Comparison of ENCODE assay signal across 8 mouse cellular contexts in the genomic region with DNA sequence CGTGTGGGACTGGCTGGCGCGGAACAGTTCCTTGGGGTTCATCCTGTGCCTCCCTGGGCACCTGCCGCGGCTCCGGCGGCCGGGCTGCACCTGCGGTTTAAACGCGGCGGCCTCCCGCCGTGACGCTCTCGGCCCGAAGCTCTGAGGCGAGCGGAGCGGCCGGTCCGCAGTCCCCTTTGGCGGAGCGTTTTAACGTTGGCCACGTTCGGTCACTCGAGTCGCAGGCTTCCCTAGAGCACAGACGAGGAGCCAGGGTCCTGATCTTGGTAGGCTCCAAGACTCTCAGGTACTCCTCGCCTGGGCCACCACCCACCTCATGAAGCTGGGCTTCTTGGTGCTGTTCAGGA. TPM values are rescaled to one million over a fixed set of nuclear protein-coding genes. Genes with fewer than 3 reads are reported as not detected.
DNase-seq lines count a peak whose midpoint lies in the region; ATAC-seq and TF ChIP-seq lines count a peak whose summit lies in the region.

No protein-coding gene starts in this region.

- WGBS in kidney, postnatal 0 days = 0% methylated on average over 31 of the region's 31 CpGs
- under 1% methylated on average over 28 of the region's 31 CpGs for WGBS in forebrain, embryonic 16.5 days
- 0% methylated on average over 31 of the region's 31 CpGs for WGBS in liver, embryonic 13.5 days (ENCODE audit: insufficient replicate concordance)

- H3K27ac ChIP-seq in kidney, postnatal 0 days = peak overlapping the region; percentile 72
- peak overlapping the region; percentile 41; the same call in 1 of the 2 replicates for H3K27ac ChIP-seq in forebrain, embryonic 16.5 days (ENCODE audit: low read length)
- H3K27ac ChIP-seq in liver, embryonic 13.5 days = peak overlapping the region; percentile 87

- no peaks in the 10 kb centered on the region for H3K9me3 ChIP-seq in kidney, postnatal 0 days (replicated peaks; ENCODE audit: low read length)
- no peaks in the 10 kb centered on the region for H3K9me3 ChIP-seq in forebrain, embryonic 16.5 days (ENCODE audit: control insufficient read depth, low read length)
- no peaks in the 10 kb centered on the region for H3K9me3 ChIP-seq in liver, embryonic 13.5 days (replicated peaks)

- POLR2A ChIA-PET in Patski (lab: Charles Lee) = interaction anchor here (0.9 kb wide), 1 partner anchor 11 kb away, joined by 3 read pairs; no protein-coding TSS in a partner anchor

- DNase-seq in kidney, postnatal 0 days (ENCODE audit: low spot score) = no peak
- DNase-seq in kidney, postnatal 10 days = no peak
- no peak for DNase-seq in Patski (ENCODE audit: low read depth, low spot score)
- DNase-seq in liver, embryonic 13.5 days = peak; percentile 22
- peak; percentile 52 for DNase-seq in retina, postnatal 1 day
- DNase-seq in right cerebral cortex, postnatal 4 days = no peak
- no peak for DNase-seq in adrenal gland, adult (ENCODE audit: inconsistent age in 2 of 2, low spot score in 1 of 2)

- CTCF ChIA-PET in Patski (lab: Charles Lee) = interaction anchor here (1.0 to 1.6 kb wide), 3 partner anchors 9 to 15 kb away, joined by 4 to 7 read pairs (median 5); partner anchors contain the start of genes Arrdc1 and Dph7

- ATAC-seq in kidney, postnatal 0 days (replicated peaks; ENCODE audit: low FRiP score, low read depth) = no peak; the same call in 1 of the 2 replicates
- ATAC-seq in Patski = peak; percentile 63
- ATAC-seq in forebrain, embryonic 16.5 days = 0 out of 2 replicates have a peak, but pooled peaks have one; percentile 1
- ATAC-seq in liver, embryonic 13.5 days (ENCODE audit: low read depth) = no peak; the same call in 1 of the 2 replicates

- no peaks in the 10 kb centered on the region for H3K27me3 ChIP-seq in kidney, postnatal 0 days (ENCODE audit: insufficient read depth, low read length)
- H3K27me3 ChIP-seq in Patski = no peaks in the 10 kb centered on the region
- H3K27me3 ChIP-seq in forebrain, embryonic 16.5 days (replicated peaks; ENCODE audit: control insufficient read depth, insufficient read depth, low read length) = no peaks in the 10 kb centered on the region
- H3K27me3 ChIP-seq in liver, embryonic 13.5 days = no peaks in the 10 kb centered on the region

- H3K9ac ChIP-seq in kidney, postnatal 0 days (ENCODE audit: low read depth, low read length) = peak overlapping the region; percentile 88
- peak overlapping the region; percentile 92 for H3K9ac ChIP-seq in forebrain, embryonic 16.5 days (replicated peaks; ENCODE audit: low read depth, low read length)
- peak overlapping the region; percentile 96 for H3K9ac ChIP-seq in liver, embryonic 13.5 days

- peak overlapping the region; percentile 81 for H3K4me3 ChIP-seq in kidney, postnatal 0 days (replicated peaks; ENCODE audit: low read depth, low read length)
- H3K4me3 ChIP-seq in forebrain, embryonic 16.5 days (replicated peaks; ENCODE audit: low read length) = peak overlapping the region; percentile 97
- H3K4me3 ChIP-seq in liver, embryonic 13.5 days (replicated peaks) = peak overlapping the region; percentile 95

- in situ Hi-C loops in Patski (cut with MboI; ENCODE audit: low pct_unique_long_range_greater_than_20kb) = no loop called here

- TF ChIP-seq CTCF in kidney, postnatal 0 days (IDR thresholded peaks at IDR 0.05; ENCODE audit: low read depth) = no peak
- TF ChIP-seq CTCF in Patski (IDR thresholded peaks at IDR 0.05) = no peak

- peak overlapping the region; percentile 92 for H3K4me2 ChIP-seq in kidney, postnatal 0 days (ENCODE audit: low read length)
- peak overlapping the region; percentile 98 for H3K4me2 ChIP-seq in forebrain, embryonic 16.5 days (ENCODE audit: low read length)
- H3K4me2 ChIP-seq in liver, embryonic 13.5 days = peak overlapping the region; percentile 100

- peaks cover 8% of the 10 kb centered on the region for H3K4me1 ChIP-seq in kidney, postnatal 0 days (replicated peaks; ENCODE audit: insufficient read depth, low read length)
- peaks cover 17% of the 10 kb centered on the region for H3K4me1 ChIP-seq in forebrain, embryonic 16.5 days (replicated peaks; ENCODE audit: control insufficient read depth, insufficient read depth, low read length)
- peaks cover 48% of the 10 kb centered on the region for H3K4me1 ChIP-seq in liver, embryonic 13.5 days (replicated peaks)

- H3K36me3 ChIP-seq in kidney, postnatal 0 days (ENCODE audit: insufficient read depth, low read length) = peaks cover 17% of the 10 kb centered on the region
- peaks cover 20% of the 10 kb centered on the region; the same call in 1 of the 2 replicates for H3K36me3 ChIP-seq in forebrain, embryonic 16.5 days (ENCODE audit: control insufficient read depth, insufficient read depth)
- H3K36me3 ChIP-seq in liver, embryonic 13.5 days = peaks cover 36% of the 10 kb centered on the region

RNA-seq across cellular contexts. Expression of gene Zmynd19, which starts 0.6 kb away (rescaled TPM):
- polyA plus RNA-seq in kidney, postnatal 0 days (2015; fragmentation: Nextera tagmentation; extraction: Ambion mirVana) = 11.7 and 12.2 TPM in 2 replicates
- polyA plus RNA-seq in Patski (2021) = 31.1 TPM
- 16.7 and 20.8 TPM in 2 replicates for polyA plus RNA-seq in forebrain, embryonic 16.5 days (2015; fragmentation: Nextera tagmentation; extraction: Ambion mirVana)
- polyA plus RNA-seq in liver, embryonic 13.5 days (2015; fragmentation: Nextera tagmentation; extraction: Ambion mirVana) = 14.3 and 15.3 TPM in 2 replicates

RNA-seq across cellular contexts. Expression of gene Dph7, which starts 12.0 kb away (rescaled TPM):
- 21.6 and 23.8 TPM in 2 replicates for polyA plus RNA-seq in kidney, postnatal 0 days (2015; fragmentation: Nextera tagmentation; extraction: Ambion mirVana)
- polyA plus RNA-seq in Patski (2021) = 22.1 TPM
- 41.5 and 44.9 TPM in 2 replicates for polyA plus RNA-seq in forebrain, embryonic 16.5 days (2015; fragmentation: Nextera tagmentation; extraction: Ambion mirVana)
- polyA plus RNA-seq in liver, embryonic 13.5 days (2015; fragmentation: Nextera tagmentation; extraction: Ambion mirVana) = 10.1 and 11.7 TPM in 2 replicates

RNA-seq across cellular contexts. Expression of gene Arrdc1, which starts 15.1 kb away (rescaled TPM):
- 66.3 and 72.3 TPM in 2 replicates for polyA plus RNA-seq in kidney, postnatal 0 days (2015; fragmentation: Nextera tagmentation; extraction: Ambion mirVana)
- polyA plus RNA-seq in Patski (2021) = 36.4 TPM
- polyA plus RNA-seq in forebrain, embryonic 16.5 days (2015; fragmentation: Nextera tagmentation; extraction: Ambion mirVana) = 31.7 and 40.9 TPM in 2 replicates
- 16.6 and 16.8 TPM in 2 replicates for polyA plus RNA-seq in liver, embryonic 13.5 days (2015; fragmentation: Nextera tagmentation; extraction: Ambion mirVana)

RNA-seq across cellular contexts. Expression of gene Mrpl41, which starts 24.7 kb away (rescaled TPM):
- 153 and 157 TPM in 2 replicates for polyA plus RNA-seq in kidney, postnatal 0 days (2015; fragmentation: Nextera tagmentation; extraction: Ambion mirVana)
- polyA plus RNA-seq in Patski (2021) = 47.6 TPM
- 143 and 150 TPM in 2 replicates for polyA plus RNA-seq in forebrain, embryonic 16.5 days (2015; fragmentation: Nextera tagmentation; extraction: Ambion mirVana)
- polyA plus RNA-seq in liver, embryonic 13.5 days (2015; fragmentation: Nextera tagmentation; extraction: Ambion mirVana) = 110 and 123 TPM in 2 replicates

RNA-seq across cellular contexts. Expression of gene Pnpla7, which starts 25.7 kb away (rescaled TPM):
- 6.1 and 8.3 TPM in 2 replicates for polyA plus RNA-seq in kidney, postnatal 0 days (2015; fragmentation: Nextera tagmentation; extraction: Ambion mirVana)
- 16.6 TPM for polyA plus RNA-seq in Patski (2021)
- polyA plus RNA-seq in forebrain, embryonic 16.5 days (2015; fragmentation: Nextera tagmentation; extraction: Ambion mirVana) = 4.4 and 4.5 TPM in 2 replicates
- polyA plus RNA-seq in liver, embryonic 13.5 days (2015; fragmentation: Nextera tagmentation; extraction: Ambion mirVana) = 12.0 and 12.8 TPM in 2 replicates

Comparison
In these comparisons a context has a peak if more than half of its experiments do, and no peak if none do; other contexts are left out.
1. ATAC-seq: peak in Patski (single experiment) and forebrain, embryonic 16.5 days (single experiment); none in kidney, postnatal 0 days (single experiment) and liver, embryonic 13.5 days (single experiment).
2. DNase-seq: peak in liver, embryonic 13.5 days (single experiment) and retina, postnatal 1 day (single experiment); none in kidney, postnatal 0 days (single experiment), kidney, postnatal 10 days (single experiment), Patski (single experiment), right cerebral cortex, postnatal 4 days (single experiment) and adrenal gland, adult (0 of 2).
3. Peak in every context shown above with its lines, with median percentiles within 50 percentile points of each other: H3K27ac ChIP-seq, H3K4me2 ChIP-seq, H3K4me3 ChIP-seq and H3K9ac ChIP-seq.